Mouse (Mus musculus) cerebellum, adult 11 months (tissue): ENCODE data around the gene Gcn1l1.

ENCODE experiments used
- DNase-seq: peaks from one replicate; pipeline ENCODE4 v3.0.0; 2022

The Gcn1l1 gene

DNA sequence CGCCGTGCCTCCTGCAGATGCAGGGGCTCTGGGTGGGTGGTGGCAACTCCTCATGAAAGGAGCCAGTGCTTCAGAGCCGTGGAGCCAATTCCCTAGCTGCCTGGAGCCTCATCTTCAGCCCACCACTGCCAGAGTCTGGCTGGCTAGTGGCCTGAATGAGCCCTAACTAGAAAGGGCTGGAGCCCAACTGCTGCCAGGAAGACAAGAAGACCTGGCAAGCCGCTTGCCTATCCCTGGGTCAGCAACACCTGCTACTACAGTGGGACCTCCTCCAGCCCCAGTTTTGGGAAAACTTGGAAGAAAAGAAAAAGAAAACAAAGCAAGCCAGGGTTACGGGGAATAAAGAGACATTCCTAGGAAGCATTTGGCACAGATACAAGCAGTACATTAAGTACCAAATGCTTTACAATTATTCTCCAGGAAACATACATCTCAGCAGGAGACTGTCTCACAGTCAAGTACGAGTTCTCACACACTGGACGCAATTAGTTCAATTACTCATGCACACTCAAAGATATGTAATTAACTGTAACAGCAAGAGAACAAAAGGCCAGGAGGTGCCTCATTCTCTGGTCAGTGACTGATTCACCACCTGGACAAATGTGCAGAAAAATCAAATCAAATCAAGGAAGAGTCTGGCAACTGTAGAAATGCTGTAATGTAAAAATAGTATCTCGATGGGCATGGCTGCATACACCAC is 101.5 kb downstream of the Gcn1l1 start:
- DNase-seq: peak; percentile 59

- no peak for DNase-seq
These were observed 102.2 kb downstream of the Gcn1l1 start for GRCm38 (mm10) chr5:115667210-115667609.

DNA sequence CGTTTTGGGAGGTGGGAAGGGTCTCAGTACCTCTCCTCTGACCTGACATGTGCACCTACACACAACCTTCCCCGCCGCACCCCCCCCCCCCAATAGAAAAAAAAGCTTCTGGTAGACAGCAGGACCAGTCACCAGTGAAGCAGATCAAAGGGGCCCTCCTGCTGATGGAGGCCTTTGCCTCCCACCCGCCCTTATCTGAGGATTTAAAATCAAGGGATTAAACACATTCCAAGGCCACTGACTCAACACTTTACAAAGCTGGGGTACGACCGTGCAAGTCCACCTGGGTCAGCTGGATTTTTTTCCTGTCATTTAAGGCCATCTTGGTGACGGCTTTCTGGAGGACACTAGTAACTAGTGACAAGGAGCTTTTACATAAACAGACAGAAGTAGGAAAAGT is 102.8 kb downstream of the Gcn1l1 start:
- DNase-seq: no peak

GRCm38 (mm10) chr5:115668986-115669385 is 103.9 kb downstream of the Gcn1l1 start:
- DNase-seq: no peak

- DNase-seq: no peak
These were observed 104.9 kb downstream of the Gcn1l1 start for GRCm38 (mm10) chr5:115669974-115670373.

DNA sequence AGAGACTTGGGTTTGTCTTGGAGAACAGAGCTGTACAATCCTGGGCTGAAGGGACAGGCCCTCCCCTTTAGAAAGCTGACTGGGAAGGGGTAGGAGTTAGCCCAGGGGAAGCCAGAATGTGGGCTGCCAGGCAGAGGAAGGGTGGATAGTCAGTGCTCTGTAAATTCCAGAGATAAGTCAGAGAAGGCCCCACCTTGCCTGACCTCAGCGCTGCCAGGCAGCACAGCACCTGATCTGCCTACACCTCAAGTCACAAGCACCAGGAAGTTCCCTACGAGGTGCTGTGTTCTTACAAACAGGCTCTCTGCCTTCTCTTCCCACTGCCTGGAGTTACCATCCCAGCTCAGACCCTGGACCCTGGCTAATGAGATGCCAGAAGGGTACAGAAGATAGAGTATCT is 105.4 kb downstream of the Gcn1l1 start:
- no peak for DNase-seq

- no peak for DNase-seq
These were observed 106.8 kb downstream of the Gcn1l1 start for GRCm38 (mm10) chr5:115671846-115672245.
